Mouse (Mus musculus) testis, postnatal 10 days (tissue): ENCODE results near the gene Zfp644.
"Not testable (repeated sequence)": the region's sequence is repeated elsewhere in the genome, so short reads cannot be mapped to it uniquely, and the experiment has no call there.

Source experiments
- DNase-seq: peaks from one replicate; pipeline ENCODE4 v3.0.0; 2021; ENCODE audit warnings: low spot score

Gene Zfp644

DNA sequence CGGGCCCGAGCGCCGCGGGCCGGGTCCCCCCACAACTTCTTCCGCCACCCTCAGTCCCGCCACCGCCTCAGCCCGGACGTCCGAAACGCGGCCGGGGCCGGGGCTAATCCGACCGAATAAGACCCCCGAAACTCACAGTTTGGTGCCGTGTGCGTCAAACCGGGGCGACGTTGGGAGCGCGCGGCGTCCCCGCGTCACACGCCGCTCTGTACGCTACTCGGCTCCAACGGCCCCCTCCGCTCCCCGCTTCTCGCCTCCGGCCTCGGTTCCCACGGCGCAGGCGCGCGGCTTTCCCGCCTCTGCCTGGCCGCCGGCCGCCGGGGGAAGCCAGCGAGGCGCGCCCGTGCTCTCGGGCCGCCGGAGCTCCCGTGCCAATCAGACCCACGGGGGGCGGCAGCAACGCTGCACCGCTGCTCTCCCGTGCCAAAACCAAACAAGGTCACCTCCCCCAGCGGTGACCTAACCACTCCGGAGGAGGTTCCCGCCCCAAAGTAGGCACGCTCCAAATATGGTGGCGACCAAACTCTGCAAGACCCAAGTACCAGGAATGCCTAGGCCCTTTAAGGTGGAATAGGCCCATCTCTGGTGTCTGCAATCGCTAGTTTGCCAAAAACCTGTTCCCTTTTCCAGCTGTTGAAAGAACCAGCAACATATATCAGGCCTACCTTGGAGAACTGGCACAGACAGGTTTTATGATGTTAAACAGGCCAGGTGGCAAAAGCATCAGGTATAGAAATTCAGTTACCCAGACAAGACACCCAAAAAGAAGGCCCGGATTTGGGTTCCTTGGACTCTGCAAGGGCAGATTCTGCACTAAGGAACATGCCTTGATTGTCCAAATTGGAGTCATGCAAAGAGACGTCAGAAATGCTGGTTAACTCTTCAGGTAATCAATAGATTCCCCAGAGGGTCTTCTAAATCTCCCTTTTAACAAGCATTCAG lies at the start of gene Zfp644:
Zfp644 (minus strand) TSS at position 892 of the 942 bp plus-strand sequence.
- DNase-seq: peak; percentile 89

GRCm38 (mm10) chr5:106739716-106740115 lies 42.6 kb upstream of the Zfp644 start:
- no peak for DNase-seq

GRCm38 (mm10) chr5:106723487-106723886 lies 26.4 kb upstream of the Zfp644 start:
- no peak for DNase-seq

DNA sequence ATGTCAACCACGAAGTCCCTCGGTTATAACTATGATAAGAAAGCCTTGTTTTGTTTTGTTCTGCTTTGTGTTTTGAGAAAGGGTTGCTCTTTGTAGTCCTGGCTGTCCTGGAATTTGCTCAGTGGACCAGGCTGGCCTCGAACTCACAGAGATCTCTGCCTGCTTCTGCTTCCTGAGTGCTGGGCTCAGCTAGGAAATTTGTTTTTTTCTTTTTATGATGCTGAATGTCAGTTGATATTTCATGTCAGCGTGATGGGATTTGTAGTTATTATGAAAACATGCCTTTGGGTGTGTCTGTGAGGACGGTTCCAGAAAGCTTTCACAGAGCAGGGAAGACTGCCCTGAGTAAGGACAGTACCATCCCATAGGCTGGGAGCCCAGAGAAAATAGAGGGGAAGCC lies 25.7 kb upstream of the Zfp644 start:
- DNase-seq: no peak

DNA sequence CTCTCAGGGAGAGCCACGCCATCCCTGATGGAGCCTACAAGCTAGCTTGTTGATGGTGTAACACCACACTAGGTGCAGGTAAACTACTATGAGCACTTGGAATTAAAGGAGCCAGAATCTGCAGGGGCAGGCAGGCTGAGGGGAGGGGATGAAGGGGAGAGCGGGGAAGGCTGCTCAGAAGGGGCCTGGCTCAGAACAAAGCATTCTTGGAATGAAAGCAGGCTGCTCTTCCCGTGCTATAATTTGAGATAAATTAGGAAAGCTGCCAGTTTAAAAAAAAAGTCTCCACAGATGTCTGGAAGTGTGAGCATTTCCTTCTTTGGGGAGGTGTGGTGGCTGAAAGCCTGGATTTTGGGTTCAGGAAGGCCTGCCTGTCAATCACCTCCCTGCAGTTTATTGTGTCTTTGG lies 14.8 kb upstream of the Zfp644 start:
- no peak for DNase-seq

- DNase-seq: no peak
Observed at GRCm38 (mm10) chr5:106711220-106711726, 14.2 kb upstream of the Zfp644 start.

GRCm38 (mm10) chr5:106710611-106711010 lies 13.5 kb upstream of the Zfp644 start:
- peak; percentile 63 for DNase-seq

DNA sequence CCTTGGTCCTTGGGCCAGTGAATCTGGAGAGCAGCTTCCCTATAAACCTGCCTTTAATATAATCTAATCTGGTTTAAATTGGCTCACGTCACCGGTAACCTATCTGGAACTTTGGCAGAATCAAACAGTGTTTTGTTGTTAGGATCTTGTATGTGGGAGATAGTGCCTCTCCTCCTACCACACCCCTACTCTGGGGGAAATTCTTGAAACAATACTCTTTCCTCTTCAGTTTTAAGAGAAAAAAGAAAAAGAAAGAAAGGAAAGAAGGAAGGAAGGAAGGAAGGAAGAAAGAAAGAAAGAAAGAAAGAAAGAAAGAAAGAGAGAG lies 13.0 kb upstream of the Zfp644 start:
- no peak for DNase-seq

DNA sequence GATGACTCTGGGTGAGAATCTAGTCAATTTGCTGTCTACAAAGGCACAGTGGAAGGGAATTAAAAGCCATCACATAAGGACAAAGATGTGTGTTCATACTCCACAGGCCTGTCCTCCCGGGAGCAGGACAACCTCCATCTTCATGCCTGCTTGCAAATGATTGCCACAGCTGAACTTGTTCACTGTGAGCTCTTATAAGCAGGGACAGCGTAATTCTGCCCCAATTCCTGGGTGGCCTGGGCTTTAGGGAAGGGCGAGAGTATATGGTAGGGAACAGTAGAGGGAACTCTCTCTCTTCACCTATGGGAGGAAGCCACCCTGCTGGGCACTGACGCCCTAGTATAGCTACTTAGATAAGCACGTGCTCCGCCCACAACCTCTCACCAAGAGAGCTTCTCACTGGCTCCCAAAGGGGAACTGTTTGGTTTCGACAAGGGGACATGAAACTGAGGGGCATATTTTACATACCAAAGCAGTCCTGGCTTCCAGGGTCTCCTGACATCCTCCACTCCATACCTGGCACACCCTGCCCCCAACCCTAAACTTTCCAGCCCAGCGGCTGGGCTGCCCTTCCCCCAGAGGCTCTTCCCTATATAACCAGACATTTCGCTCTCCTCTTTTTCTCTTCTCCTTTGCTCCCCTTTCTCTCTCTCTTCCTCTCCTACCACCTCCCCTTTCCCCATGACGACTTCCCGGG lies 12.4 kb upstream of the Zfp644 start:
- DNase-seq: no peak

- no peak for DNase-seq
Observed at GRCm38 (mm10) chr5:106706363-106706762, 9.3 kb upstream of the Zfp644 start.

DNA sequence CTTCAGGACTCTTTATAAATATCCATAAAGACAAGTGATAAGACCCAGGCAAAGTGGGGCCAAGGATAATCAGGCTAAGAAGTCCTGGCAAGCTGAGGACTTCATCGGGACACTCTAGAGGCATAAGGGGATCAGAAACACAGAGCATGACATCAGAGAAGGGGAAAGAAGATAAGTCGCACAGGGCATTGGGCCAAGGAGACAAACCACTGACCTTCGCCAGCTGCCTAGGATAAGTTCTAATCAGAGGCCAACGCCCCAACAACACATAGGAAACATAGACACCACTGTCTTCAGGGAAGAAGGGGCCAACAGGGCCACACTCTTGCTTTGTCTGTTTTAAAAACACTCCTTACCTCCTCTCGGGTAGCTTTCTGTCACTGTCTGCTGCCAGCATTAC lies 8.1 kb upstream of the Zfp644 start:
- peak; percentile 56 for DNase-seq

- DNase-seq: peak; percentile 83
Observed at GRCm38 (mm10) chr5:106695681-106696395, 1.2 kb downstream of the Zfp644 start.

DNA sequence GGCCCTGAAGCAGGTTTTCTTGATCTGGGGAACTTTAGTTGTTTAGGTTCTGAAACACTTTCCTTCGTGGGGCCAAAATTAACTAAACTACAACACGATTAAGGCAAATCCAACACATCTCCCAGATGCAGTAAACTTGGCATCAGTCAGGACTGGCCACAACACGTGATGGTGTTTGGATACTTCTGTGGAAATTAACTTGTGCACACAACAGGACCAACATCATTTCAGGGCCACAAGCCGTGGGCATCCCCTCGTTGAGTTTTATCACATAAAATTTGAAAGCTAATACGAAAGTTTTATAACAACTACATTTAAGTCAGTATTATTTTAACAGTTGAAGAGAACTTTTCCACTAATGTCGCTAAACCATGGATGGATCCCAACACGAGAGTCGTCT lies 1.9 kb downstream of the Zfp644 start:
- DNase-seq: no peak

DNA sequence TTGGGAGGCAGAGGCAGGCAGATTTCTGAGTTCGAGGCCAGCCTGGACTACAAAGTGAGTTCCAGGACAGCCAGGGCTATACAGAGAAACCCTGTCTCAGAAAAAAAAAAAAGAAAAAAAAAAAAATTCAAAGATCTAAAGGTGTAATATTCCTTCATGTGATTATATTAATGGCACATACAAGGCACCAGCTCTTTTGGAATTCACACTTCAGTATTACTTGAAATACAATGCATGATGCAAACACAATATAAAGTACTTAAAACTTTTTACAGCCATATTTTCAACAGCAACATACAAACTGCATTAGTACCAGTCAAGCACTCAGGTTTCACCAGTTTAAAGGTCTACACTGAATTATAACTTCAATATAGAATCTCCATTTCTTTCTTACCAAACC lies 2.4 kb downstream of the Zfp644 start:
- no peak for DNase-seq

GRCm38 (mm10) chr5:106693034-106693433 lies 4.1 kb downstream of the Zfp644 start:
- DNase-seq: no peak

DNA sequence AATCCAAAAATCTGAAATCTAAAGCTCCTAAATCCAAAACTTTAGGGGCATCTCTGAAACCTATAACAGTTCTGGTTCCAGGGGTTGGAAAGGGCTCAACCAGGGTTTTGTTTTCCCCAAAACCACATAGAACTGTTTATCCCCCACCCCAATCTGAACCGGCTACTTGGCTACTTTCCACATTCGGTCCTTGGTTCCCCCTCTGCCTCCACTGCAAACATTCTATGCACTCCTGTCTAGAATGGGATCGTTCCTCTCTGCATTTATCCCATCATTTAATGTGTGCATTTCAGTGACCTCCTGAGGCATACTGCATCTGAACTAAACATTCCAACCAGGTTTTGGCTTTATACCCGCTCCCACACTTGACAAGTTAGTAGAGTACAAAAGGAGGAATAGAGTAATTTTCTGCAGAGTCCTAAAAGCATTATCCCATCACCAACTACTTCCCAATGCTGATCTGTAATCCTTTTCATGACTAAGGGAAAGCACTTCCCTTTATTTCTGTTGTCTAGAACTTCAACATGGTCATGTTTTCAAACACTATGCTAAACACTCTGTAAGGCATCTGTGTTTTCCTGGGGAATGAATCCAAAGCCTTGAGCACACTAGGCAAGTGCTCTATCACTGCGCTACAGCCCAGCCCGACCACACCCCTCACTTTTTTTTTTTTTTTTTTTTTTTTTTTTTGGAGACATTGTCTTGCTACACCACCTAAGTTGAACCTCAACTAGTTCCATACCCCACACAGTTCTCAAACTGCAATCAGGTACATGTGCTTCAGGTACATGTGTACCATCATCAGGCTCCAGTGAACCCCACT lies 16.2 kb downstream of the Zfp644 start:
- no peak for DNase-seq

DNA sequence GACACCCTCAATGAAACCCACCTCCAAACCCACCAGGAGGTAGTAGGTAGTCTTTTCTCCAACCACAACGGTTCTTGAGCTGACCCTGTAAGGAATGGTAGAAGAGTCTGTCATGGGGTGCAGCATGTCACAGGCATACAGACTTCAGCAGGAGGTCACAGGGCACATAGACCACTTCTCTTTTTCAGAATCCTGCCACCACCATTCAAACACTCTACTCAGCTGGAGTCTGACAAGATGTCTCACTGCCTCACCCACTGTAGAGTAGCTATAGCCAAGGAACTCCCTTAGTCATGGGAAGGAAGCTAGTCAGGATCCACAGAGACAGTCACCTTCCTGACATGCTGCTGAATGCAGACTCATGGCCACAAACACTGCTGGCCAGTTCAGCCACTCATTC lies 17.4 kb downstream of the Zfp644 start:
- no peak for DNase-seq

DNA sequence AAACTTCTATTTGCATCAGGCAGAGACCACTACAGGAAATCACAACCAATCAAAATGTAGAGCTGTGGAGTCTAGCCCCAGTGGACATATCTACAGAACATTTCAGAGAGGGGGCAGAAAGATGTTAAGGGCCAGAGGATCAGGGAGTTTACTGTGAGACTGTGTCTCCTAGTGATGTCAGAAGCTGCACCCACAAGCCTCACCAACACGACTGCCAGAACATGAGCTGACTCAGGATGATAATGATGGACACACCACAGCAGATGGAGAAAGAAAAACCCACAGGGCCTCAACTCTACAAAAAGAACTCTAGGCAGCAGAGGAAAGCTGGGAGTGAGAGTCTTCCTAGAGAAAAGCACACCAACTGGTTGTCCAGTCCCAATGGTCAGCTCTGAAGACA lies 18.3 kb downstream of the Zfp644 start:
- DNase-seq: not testable (repeated sequence)

DNA sequence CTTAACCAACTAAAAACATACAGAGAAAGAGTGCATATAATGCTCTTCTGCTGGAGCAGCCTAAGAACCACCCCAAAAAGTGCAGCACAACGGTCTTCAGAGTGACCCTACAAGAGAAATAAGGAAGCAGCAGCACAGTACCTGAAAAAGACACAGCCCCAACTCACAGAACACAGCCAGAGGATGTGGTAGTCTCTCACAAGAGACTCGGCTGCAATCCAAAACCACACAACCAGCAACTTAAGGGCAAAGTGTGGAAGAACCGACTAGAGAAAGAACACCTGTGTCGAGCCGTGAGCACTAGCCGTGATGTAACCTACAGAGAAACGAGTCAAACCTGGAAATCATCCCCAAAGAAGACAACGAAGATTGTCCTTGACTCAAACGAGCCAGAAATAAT lies 20.3 kb downstream of the Zfp644 start:
- DNase-seq: no peak

DNA sequence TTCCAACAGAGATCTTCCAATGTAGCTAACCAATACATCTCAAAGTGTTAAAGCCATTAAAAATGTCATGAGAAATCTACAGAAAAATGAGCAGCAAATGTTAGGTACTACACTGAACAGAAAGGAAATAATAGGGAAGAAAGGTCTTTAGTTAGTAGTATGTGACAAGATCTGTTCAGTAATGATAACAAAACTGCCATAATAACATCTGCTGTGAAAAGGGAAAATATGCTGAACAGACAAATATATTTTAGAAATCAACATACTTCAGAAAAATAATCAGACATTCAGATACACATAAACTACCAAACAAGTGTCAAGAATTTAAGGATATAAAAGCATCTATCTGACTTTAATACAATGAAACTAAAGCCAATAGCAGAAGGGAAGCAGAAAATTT lies 24.5 kb downstream of the Zfp644 start:
- no peak for DNase-seq

DNA sequence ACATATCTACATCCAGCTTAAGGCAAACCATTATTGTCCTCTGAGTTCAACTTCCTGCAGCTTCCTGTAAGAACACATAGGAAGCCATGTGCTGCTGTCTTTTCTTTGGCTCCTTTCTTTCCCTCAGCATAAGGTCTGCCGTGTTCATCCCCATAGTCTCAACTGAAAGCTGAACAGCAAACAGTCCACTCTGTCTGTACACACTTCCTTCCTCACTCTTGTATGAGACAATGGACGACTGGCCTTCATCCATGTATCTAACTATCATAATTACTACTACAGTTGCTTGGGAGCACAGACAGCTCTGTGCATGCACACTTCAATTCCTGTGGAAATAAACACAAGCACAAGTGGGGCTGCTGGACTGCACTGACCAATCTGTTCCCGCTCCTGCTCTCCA lies 25.2 kb downstream of the Zfp644 start:
- no peak for DNase-seq

DNA sequence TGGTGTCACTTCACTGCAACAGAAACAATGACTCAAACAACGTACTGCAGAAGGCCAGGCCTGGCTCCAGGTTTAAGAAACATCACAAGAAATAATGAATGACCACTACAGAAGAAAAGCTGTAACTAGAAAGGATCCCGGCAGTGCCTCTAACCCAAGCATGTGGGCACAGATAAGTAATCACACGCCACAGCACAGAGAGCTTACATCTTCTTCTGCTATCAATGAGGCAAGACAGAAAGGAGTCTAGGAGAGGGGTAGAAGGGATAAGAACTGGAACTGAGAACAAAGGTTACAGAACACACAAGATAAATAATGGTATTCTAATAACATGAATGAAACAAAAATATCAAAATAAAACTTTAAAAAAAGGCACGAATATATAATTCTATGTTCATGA lies 32.2 kb downstream of the Zfp644 start:
- no peak for DNase-seq
